Mouse (Mus musculus) G1E (cell line): ENCODE results near the gene Alg6. TPM values are rescaled to one million over a fixed set of nuclear protein-coding genes. Genes with fewer than 3 reads are reported as not detected.

Experiments used
- ATAC-seq: 2 replicates; pipeline ENCODE4 v1.8.0; 2016; ENCODE audit warnings: mild to moderate bottlenecking; ENCODE audit not compliant: insufficient number of reproducible peaks, poor library complexity, low FRiP score, severe bottlenecking; ENCODE audit errors: extremely low read depth
- DNase-seq: peaks from one replicate; pipeline ENCODE4 v3.0.0; 2012; ENCODE audit warnings: low spot score
- H3K27me3 ChIP-seq: 2 replicates; pipeline ENCODE4 v1.6.1; 2012; ENCODE audit warnings: mild to moderate bottlenecking, low read length, inconsistent platforms; ENCODE audit not compliant: insufficient read depth
- H3K36me3 ChIP-seq: replicated peaks from 2 replicates; pipeline ENCODE3; 2012; ENCODE audit warnings: mild to moderate bottlenecking, inconsistent platforms
- H3K4me1 ChIP-seq: 2 replicates; pipeline ENCODE4 v1.6.1; 2012; ENCODE audit warnings: low read depth, low read length, inconsistent platforms, mixed read lengths; ENCODE audit not compliant: insufficient read depth
- H3K4me3 ChIP-seq: 2 replicates; pipeline ENCODE4 v1.5.1; 2012; ENCODE audit warnings: low read depth, mild to moderate bottlenecking, inconsistent platforms, low read length, moderate library complexity, mixed read lengths
- H3K9me3 ChIP-seq: replicated peaks from 2 replicates; pipeline ENCODE4 v1.6.1; 2012; ENCODE audit warnings: inconsistent platforms
- CTCF ChIP-seq: IDR thresholded peaks from 2 replicates; pipeline ENCODE4 v1.5.1; 2012; ENCODE audit warnings: low read depth, low read length, inconsistent platforms, mixed read lengths
- GATA1 ChIP-seq: IDR thresholded peaks from 2 replicates; pipeline ENCODE4 v1.6.1; 2012; ENCODE audit warnings: borderline replicate concordance, low read length, inconsistent platforms, mixed read lengths
- GATA2 ChIP-seq: IDR thresholded peaks from 2 replicates; pipeline ENCODE4 v1.6.1; 2012; ENCODE audit warnings: low read depth, low read length, inconsistent platforms, borderline replicate concordance
- POLR2AphosphoS5 ChIP-seq: IDR thresholded peaks from 2 replicates; pipeline ENCODE4 v1.6.1; 2012; ENCODE audit warnings: low read depth, low read length, inconsistent platforms; ENCODE audit not compliant: insufficient replicate concordance
- TAL1 ChIP-seq: conservative IDR thresholded peaks from 2 replicates; pipeline ENCODE4 v1.6.1; 2012; ENCODE audit warnings: low read depth, low read length, inconsistent platforms, mixed read lengths
- polyA plus RNA-seq: library from polyadenylated mRNA; stranded (reverse); fragments of >175 nt; gene quantifications from 2 replicates; pipeline ENCODE4 v1.2.3, GENCODE M21; 2012
- total RNA-seq, 2 experiments: library from RNA; stranded (forward) in 1 of 2; stranded (reverse) in 1 of 2; fragments of 200-1000 nt in 1 of 2; fragments of >200 nt in 1 of 2; fragmentation: Nextera tagmentation in 1 of 2; gene quantifications; 2 replicates each; pipeline ENCODE4 v1.2.3; 2014 to 2017

The Alg6 gene
- total and polyA plus RNA-seq, 3 experiments = 0.54 to 50.5 (median 22.0) TPM

GRCm38 (mm10) chr4:99739836-99740235 lies 24.4 kb downstream of the Alg6 start:
- ATAC-seq (no peak), DNase-seq (no peak)
- Histone ChIP-seq H3K9me3 (no peaks in the 10 kb centered on the region), H3K27me3 (no peaks in the 10 kb centered on the region), H3K4me3 (no peak overlapping the region), H3K36me3 (peaks cover 52% of the 10 kb centered on the region), H3K4me1 (no peaks in the 10 kb centered on the region)
- TF ChIP-seq CTCF (no peak), POLR2AphosphoS5 (no peak), TAL1 (no peak), GATA2 (no peak), GATA1 (no peak)

DNA sequence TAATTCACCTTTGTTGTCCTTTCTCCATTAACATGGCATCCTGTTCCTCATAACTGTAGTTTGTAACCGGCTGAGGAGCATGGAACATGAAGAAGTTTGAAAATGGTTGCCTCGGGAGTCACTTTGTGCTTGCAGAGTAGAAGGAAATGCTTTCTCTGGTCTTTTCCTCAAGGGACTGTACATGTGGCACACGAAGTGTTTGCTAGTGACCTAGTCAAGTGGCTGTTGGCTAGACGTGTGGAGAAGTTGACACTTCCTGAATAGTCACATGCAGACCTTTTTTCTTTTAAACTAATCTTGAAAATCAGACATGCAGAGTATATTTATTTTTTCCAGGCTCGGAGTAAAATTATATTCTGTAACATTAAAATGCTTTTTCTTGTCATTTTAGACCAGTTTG lies 37.0 kb downstream of the Alg6 start:
- no peak for TF ChIP-seq GATA2
- no peak for TF ChIP-seq POLR2AphosphoS5
- no peak for TF ChIP-seq GATA1
- no peak for TF ChIP-seq CTCF
- TF ChIP-seq TAL1 = no peak
- H3K4me1 ChIP-seq = no peaks in the 10 kb centered on the region
- H3K9me3 ChIP-seq = no peaks in the 10 kb centered on the region
- no peak overlapping the region for H3K4me3 ChIP-seq
- no peak for ATAC-seq
- no peak for DNase-seq
- no peaks in the 10 kb centered on the region for H3K27me3 ChIP-seq
- H3K36me3 ChIP-seq = peaks cover 76% of the 10 kb centered on the region

DNA sequence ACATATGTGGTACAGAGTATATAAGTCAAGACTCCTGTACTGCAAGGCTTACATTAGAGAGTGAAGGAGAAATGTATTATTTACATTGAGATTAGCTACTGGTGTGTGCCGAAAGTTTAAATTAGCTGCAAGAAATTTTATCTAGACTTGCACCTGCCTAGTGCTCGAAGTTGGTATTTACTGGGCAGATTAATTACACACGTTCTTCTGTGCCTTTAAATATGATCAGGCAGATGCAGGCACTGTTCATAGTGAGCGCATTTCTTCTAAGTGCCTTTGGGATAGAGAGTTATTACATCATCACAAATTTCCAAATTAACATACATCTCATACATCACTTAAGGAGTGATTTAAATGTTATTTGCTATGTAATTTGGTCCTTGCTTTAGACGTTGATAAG lies 50.8 kb downstream of the Alg6 start:
- Histone ChIP-seq H3K27me3 (no peaks in the 10 kb centered on the region), H3K4me1 (no peaks in the 10 kb centered on the region), H3K36me3 (peaks cover 52% of the 10 kb centered on the region), H3K9me3 (no peaks in the 10 kb centered on the region), H3K4me3 (no peak overlapping the region)
- no peak for DNase-seq
- TF ChIP-seq TAL1 (no peak), GATA1 (no peak), GATA2 (no peak), POLR2AphosphoS5 (no peak), CTCF (no peak)
- no peak for ATAC-seq

DNA sequence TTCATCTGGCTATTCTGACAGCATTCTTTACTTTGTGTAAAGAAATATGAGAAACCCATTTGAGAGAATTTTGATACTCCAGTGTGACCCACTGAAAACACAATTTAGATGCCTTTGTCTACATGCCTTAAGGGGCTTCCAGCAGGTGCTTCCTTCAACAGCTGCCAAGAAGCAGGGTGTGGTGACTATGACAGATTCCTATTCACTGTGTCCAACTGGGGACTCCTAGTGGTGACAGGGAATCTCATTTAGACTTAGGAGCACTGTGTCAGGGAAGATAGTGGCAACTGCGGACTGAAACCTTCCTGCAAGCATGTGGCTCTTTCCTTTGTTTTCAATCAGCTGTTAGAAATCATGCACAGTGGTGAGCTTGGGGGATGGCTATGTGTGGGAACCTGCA lies 51.3 kb downstream of the Alg6 start:
- no peak overlapping the region for H3K4me3 ChIP-seq
- no peaks in the 10 kb centered on the region for H3K9me3 ChIP-seq
- no peak for ATAC-seq
- TF ChIP-seq GATA1 = no peak
- no peak for DNase-seq
- H3K36me3 ChIP-seq = peaks cover 48% of the 10 kb centered on the region
- no peaks in the 10 kb centered on the region for H3K27me3 ChIP-seq
- no peaks in the 10 kb centered on the region for H3K4me1 ChIP-seq

- Histone ChIP-seq H3K27me3 (no peaks in the 10 kb centered on the region), H3K4me3 (no peak overlapping the region), H3K36me3 (peaks cover 46% of the 10 kb centered on the region), H3K4me1 (no peaks in the 10 kb centered on the region), H3K9me3 (no peaks in the 10 kb centered on the region)
- no peak for ATAC-seq
- DNase-seq = no peak
- TF ChIP-seq TAL1 = no peak
- no peak for TF ChIP-seq POLR2AphosphoS5
- no peak for TF ChIP-seq CTCF
- no peak for TF ChIP-seq GATA2
- TF ChIP-seq GATA1 = no peak
Observed at GRCm38 (mm10) chr4:99770555-99770954, 55.1 kb downstream of the Alg6 start.

DNA sequence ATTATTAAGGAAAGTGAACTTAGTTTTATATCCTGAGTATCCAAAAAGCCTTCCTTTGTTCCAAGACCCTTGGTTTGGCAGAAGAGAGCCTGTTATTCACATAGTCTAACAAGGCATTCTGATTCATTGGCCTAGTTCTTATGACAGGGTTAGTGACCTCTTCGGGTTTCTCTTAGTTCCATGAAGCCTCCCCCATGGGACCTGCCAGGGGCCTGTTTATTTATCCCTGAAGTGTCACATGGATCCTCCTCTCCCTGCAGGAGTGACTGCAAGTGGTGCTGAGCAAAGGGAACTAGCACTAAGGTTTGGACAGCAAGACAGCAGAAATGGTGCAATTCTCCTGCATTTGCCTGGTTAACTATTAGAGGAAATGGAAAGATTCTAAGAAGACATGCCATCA lies 57.6 kb downstream of the Alg6 start:
- no peaks in the 10 kb centered on the region for H3K4me1 ChIP-seq
- DNase-seq (no peak), ATAC-seq (no peak)
- H3K27me3 ChIP-seq = no peaks in the 10 kb centered on the region
- H3K36me3 ChIP-seq = peaks cover 48% of the 10 kb centered on the region
- TF ChIP-seq POLR2AphosphoS5 = no peak
- no peak for TF ChIP-seq CTCF
- TF ChIP-seq TAL1 = no peak
- no peak for TF ChIP-seq GATA1
- no peak for TF ChIP-seq GATA2
- no peak overlapping the region for H3K4me3 ChIP-seq
- H3K9me3 ChIP-seq = no peaks in the 10 kb centered on the region

GRCm38 (mm10) chr4:99792365-99792764 lies 76.9 kb downstream of the Alg6 start:
- H3K27me3 ChIP-seq = no peaks in the 10 kb centered on the region
- ATAC-seq (no peak), DNase-seq (no peak)
- TF ChIP-seq POLR2AphosphoS5 (no peak), CTCF (no peak), TAL1 (no peak), GATA1 (no peak), GATA2 (no peak)
- H3K9me3 ChIP-seq = no peaks in the 10 kb centered on the region
- no peak overlapping the region for H3K4me3 ChIP-seq
- peaks cover 2% of the 10 kb centered on the region; the same call in 1 of the 2 replicates for H3K4me1 ChIP-seq
- peaks cover 13% of the 10 kb centered on the region for H3K36me3 ChIP-seq
